Mouse (Mus musculus) midbrain, embryonic 14.5 days (tissue): ENCODE data around the gene Gpr3. TPM values are rescaled to one million over a fixed set of nuclear protein-coding genes. Genes with fewer than 3 reads are reported as not detected.

Experiments used
- ATAC-seq: fragments of 200-750 bp; cut with Nextera tagmentation; 2 replicates; pipeline ENCODE4 v1.8.0; 2017; ENCODE audit warnings: moderate number of reproducible peaks, moderate library complexity; ENCODE audit not compliant: low FRiP score, low TSS enrichment
- DNase-seq: peaks from one replicate; pipeline ENCODE4 v3.0.0-alpha.2; 2015
- H3K27ac ChIP-seq: fragments of 300-500 bp; sonication (generic); replicated peaks from 2 replicates; pipeline ENCODE4 v1.5.1; 2014; ENCODE audit warnings: mild to moderate bottlenecking, low read depth, low read length, moderate library complexity
- H3K27me3 ChIP-seq: fragments of 300-500 bp; sonication (generic); 2 replicates; pipeline ENCODE4 v1.6.1; 2014; ENCODE audit warnings: low read length, control low read depth, mixed read lengths; ENCODE audit not compliant: control insufficient read depth, insufficient read depth
- H3K36me3 ChIP-seq: fragments of 300-500 bp; sonication (generic); 2 replicates; pipeline ENCODE4 v1.6.1; 2014; ENCODE audit warnings: low read length, control low read depth; ENCODE audit not compliant: control insufficient read depth, insufficient read depth
- H3K4me1 ChIP-seq: fragments of 300-500 bp; sonication (generic); 2 replicates; pipeline ENCODE4 v1.6.1; 2014; ENCODE audit warnings: mild to moderate bottlenecking, antibody characterized with exemption, low read length, control low read depth; ENCODE audit not compliant: control insufficient read depth, insufficient read depth
- H3K4me2 ChIP-seq: fragments of 300-500 bp; sonication (generic); 2 replicates; pipeline ENCODE4 v1.6.1; 2014; ENCODE audit warnings: mild to moderate bottlenecking, low read length, moderate library complexity
- H3K4me3 ChIP-seq: fragments of 300-500 bp; sonication (generic); replicated peaks from 2 replicates; pipeline ENCODE4 v1.5.1; 2014; ENCODE audit warnings: low read depth, low read length
- H3K9ac ChIP-seq: fragments of 300-500 bp; sonication (generic); replicated peaks from 2 replicates; pipeline ENCODE4 v1.6.1; 2014; ENCODE audit warnings: mild to moderate bottlenecking, low read length, moderate library complexity
- H3K9me3 ChIP-seq: fragments of 300-500 bp; sonication (generic); 2 replicates; pipeline ENCODE4 v1.6.1; 2016; ENCODE audit warnings: low read length, control low read depth, mixed read lengths; ENCODE audit not compliant: control insufficient read depth
- WGBS: fragments of 180-500 bp; shearing (Covaris S2); extraction: QIAGEN DNeasy Blood & Tissue Kit; methylation state at CpG from one replicate; pipeline ENCODE4 v1.1.7; 2014; 5-methylcytosine and 5-hydroxymethylcytosine counted together
- microRNA-seq: library from miRNA; unstranded; fragments of <30 nt; microRNA quantifications from one replicate; pipeline ENCODE4, GENCODE M21; 2016
- polyA plus RNA-seq: library from polyadenylated mRNA; unstranded; fragments of >200 nt; fragmentation: Nextera tagmentation; extraction: Ambion mirVana; gene quantifications from 2 replicates; pipeline ENCODE4 v1.2.1, GENCODE M21; 2014

Gpr3 gene
- polyA plus RNA-seq, 1 experiment from 2014 or later: 1.3 TPM

- H3K9me3 ChIP-seq: no peaks in the 10 kb centered on the region
- H3K4me2 ChIP-seq: no peak overlapping the region
- H3K4me1 ChIP-seq: no peaks in the 10 kb centered on the region
- H3K27ac ChIP-seq: no peak overlapping the region
- no peak for DNase-seq
- no peak for ATAC-seq
- no peak overlapping the region for H3K9ac ChIP-seq
- no peak overlapping the region for H3K4me3 ChIP-seq
- H3K27me3 ChIP-seq: no peaks in the 10 kb centered on the region
- no peaks in the 10 kb centered on the region for H3K36me3 ChIP-seq
- WGBS: 93% methylated on average over 9 of the region's 9 CpGs
These were observed 45.6 kb downstream of the Gpr3 start for GRCm38 (mm10) chr4:133166773-133167172.

GRCm38 (mm10) chr4:133162196-133162595 lies 50.1 kb downstream of the Gpr3 start:
- no peak for DNase-seq
- Histone ChIP-seq H3K4me2 (no peak overlapping the region), H3K4me3 (no peak overlapping the region), H3K9me3 (no peaks in the 10 kb centered on the region), H3K27ac (no peak overlapping the region), H3K4me1 (no peaks in the 10 kb centered on the region), H3K27me3 (no peaks in the 10 kb centered on the region), H3K9ac (no peak overlapping the region), H3K36me3 (peaks cover 3% of the 10 kb centered on the region; the same call in 1 of the 2 replicates)
- no peak for ATAC-seq
- 77% methylated on average over 6 of the region's 6 CpGs for WGBS

GRCm38 (mm10) chr4:133160821-133161220 lies 51.5 kb downstream of the Gpr3 start:
- H3K4me2 ChIP-seq: no peak overlapping the region
- DNase-seq (no peak), ATAC-seq (no peak)
- H3K27ac ChIP-seq: no peak overlapping the region
- H3K4me1 ChIP-seq: no peaks in the 10 kb centered on the region
- no peak overlapping the region for H3K9ac ChIP-seq
- WGBS: 73% methylated on average over 4 of the region's 4 CpGs
- peaks cover 3% of the 10 kb centered on the region; the same call in 1 of the 2 replicates for H3K36me3 ChIP-seq
- no peaks in the 10 kb centered on the region for H3K9me3 ChIP-seq
- H3K27me3 ChIP-seq: no peaks in the 10 kb centered on the region
- H3K4me3 ChIP-seq: no peak overlapping the region

- WGBS: 75% methylated on average over 8 of the region's 8 CpGs
- no peak overlapping the region for H3K27ac ChIP-seq
- peaks cover 3% of the 10 kb centered on the region; the same call in 1 of the 2 replicates for H3K36me3 ChIP-seq
- H3K9me3 ChIP-seq: no peaks in the 10 kb centered on the region
- no peak overlapping the region for H3K4me3 ChIP-seq
- DNase-seq: no peak
- H3K9ac ChIP-seq: no peak overlapping the region
- H3K27me3 ChIP-seq: no peaks in the 10 kb centered on the region
- no peaks in the 10 kb centered on the region for H3K4me1 ChIP-seq
- no peak overlapping the region for H3K4me2 ChIP-seq
- no peak for ATAC-seq
These were observed 52.1 kb downstream of the Gpr3 start for GRCm38 (mm10) chr4:133160211-133160610.

GRCm38 (mm10) chr4:133159646-133160045 lies 52.7 kb downstream of the Gpr3 start:
- Histone ChIP-seq H3K4me2 (no peak overlapping the region), H3K27ac (no peak overlapping the region), H3K36me3 (peaks cover 3% of the 10 kb centered on the region; the same call in 1 of the 2 replicates), H3K9ac (no peak overlapping the region), H3K27me3 (no peaks in the 10 kb centered on the region), H3K9me3 (no peaks in the 10 kb centered on the region), H3K4me1 (no peaks in the 10 kb centered on the region), H3K4me3 (no peak overlapping the region)
- WGBS: 36% methylated on average over 4 of the region's 4 CpGs
- ATAC-seq (no peak), DNase-seq (no peak)

Small RNA genes lying within 50 kb of the gene (microRNA-seq; reads per million reads assigned to microRNA genes)
- gene Mir7017: 0.73 reads per million

Other genes starting within 250 kb of the Gpr3 start
- 0.08 TPM in 1 of 2 replicates, not detected in the other for gene Fgr, start 238.4 kb downstream of the Gpr3 start, polyA plus RNA-seq
- 13.0 and 15.3 TPM in 2 replicates for gene Ahdc1, start 201.3 kb downstream of the Gpr3 start, polyA plus RNA-seq
- gene Wasf2, start 82.0 kb downstream of the Gpr3 start, polyA plus RNA-seq: 19.6 and 23.1 TPM in 2 replicates
- 0.95 and 2.9 TPM in 2 replicates for gene Cd164l2, start 405 bp downstream of the Gpr3 start, polyA plus RNA-seq
- 0.92 and 1.9 TPM in 2 replicates for gene Map3k6, start 28.3 kb upstream of the Gpr3 start, polyA plus RNA-seq
- 0.25 and 0.31 TPM in 2 replicates for gene Sytl1, start 50.6 kb upstream of the Gpr3 start, polyA plus RNA-seq
- gene Tmem222, start 65.3 kb upstream of the Gpr3 start, polyA plus RNA-seq: 115 and 121 TPM in 2 replicates
- gene Wdtc1, start 140.9 kb upstream of the Gpr3 start, polyA plus RNA-seq: 21.3 and 24.9 TPM in 2 replicates
- 8.2 and 8.3 TPM in 2 replicates for gene Slc9a1, start 157.2 kb upstream of the Gpr3 start, polyA plus RNA-seq